Mouse (Mus musculus) CD4-positive, CD25-positive, alpha-beta regulatory T cell, adult 4 months (primary cell): Measurements from ENCODE around the gene Agbl4. TPM values are rescaled to one million over a fixed set of nuclear protein-coding genes. Genes with fewer than 3 reads are reported as not detected.

Source experiments
- ATAC-seq: one replicate; pipeline ENCODE4 v1.8.0; 2017
- polyA plus RNA-seq, 2 experiments: library from polyadenylated mRNA; unstranded; fragments of 100-300 nt; shearing (Covaris generic); gene quantifications; one replicate each; pipeline ENCODE4 v1.2.1; 2017

Agbl4 gene
- polyA plus RNA-seq, 2 experiments from 2014 or later, result not detected

DNA sequence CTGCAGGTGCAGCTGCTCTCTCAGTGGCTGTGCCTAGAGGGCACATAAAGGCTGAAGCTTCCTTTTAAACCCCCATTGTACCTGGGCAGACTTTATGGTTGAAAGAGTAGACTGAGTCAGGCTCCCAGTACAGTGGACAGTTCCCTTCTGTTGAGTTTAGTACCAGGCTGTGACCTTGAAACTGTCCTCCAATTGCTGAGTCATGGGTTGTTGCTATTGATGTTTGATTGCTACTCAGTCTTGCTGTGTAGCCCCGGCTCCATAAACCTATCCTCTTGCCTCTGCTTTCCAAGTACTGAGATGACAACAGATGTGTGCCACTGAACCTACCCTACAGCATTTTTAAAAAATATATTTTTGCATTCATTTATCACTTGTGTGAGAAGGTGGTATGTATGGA is 1190.8 kb downstream of the Agbl4 start:
- ATAC-seq, result no peak

GRCm38 (mm10) chr4:111589467-111590170 is 1192.2 kb downstream of the Agbl4 start:
- ATAC-seq, result no peak

DNA sequence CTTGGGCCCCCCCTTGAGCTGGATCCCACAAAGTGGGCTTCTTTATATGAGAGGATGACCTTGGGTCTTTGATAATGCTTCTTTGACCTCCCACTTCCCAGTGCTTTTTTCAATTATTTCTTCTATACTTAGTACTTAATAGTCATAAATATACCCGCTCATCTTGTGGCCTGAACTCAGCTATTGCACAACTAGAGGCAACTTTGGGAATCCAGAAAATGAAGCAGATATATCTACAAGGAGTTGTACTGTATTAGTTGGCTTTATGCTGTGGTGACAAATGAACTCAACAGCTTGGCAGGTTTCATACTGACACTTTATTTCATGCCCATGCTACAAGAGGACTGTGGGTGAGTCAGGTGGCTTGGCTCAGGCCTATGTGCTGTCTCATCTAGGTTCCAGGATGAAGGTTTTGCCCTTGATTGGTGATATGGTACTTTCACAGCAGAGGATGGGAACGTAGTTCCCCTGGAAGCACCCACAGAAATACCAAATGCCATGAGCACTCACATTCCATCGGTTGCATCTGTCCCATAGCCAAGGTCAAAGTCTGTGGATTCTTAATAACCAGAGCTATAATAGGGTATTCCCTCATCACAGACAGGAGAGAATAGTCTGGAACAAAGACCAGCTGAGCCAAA is 1197.3 kb downstream of the Agbl4 start:
- no peak for ATAC-seq

- no peak for ATAC-seq
Observed at GRCm38 (mm10) chr4:111597249-111597661, 1199.8 kb downstream of the Agbl4 start.

DNA sequence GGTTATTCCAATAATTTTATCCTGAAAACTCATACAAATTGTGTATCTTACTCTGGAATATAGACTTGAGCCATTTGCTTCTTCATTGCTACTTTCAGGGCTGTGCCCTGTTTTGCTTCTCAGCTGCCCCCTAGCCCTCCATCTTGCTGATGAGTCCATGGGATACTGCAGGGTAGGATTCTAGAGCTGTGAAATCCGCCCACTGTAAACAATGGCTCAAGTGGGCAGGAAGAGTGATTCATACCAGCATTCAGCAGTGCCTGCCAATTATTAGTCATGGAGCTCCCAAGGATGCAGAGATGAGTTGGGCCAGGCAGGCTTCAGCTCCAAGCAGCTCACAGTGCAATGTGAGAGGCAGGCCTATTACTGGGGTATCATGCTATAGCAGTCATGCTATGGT is 1200.5 kb downstream of the Agbl4 start:
- no peak for ATAC-seq

DNA sequence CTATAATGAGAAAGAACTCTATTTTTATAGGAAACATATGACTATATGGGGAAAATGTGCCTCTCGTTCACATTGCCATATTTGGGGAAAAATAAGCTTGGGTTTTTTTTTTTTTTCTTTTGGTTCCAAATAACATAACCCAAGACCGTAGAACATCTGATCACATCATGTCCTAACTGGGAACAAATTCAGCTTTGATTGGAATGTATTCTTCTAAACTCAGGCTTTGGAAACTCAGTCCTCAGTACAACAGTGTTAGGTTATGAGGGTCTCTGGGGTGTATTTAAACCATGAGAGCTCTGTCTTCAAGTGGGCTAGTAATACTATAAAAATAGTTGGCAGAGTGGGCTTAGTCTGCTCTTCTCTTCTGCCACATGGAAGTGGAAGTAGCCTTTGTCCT is 1205.7 kb downstream of the Agbl4 start:
- no peak for ATAC-seq

DNA sequence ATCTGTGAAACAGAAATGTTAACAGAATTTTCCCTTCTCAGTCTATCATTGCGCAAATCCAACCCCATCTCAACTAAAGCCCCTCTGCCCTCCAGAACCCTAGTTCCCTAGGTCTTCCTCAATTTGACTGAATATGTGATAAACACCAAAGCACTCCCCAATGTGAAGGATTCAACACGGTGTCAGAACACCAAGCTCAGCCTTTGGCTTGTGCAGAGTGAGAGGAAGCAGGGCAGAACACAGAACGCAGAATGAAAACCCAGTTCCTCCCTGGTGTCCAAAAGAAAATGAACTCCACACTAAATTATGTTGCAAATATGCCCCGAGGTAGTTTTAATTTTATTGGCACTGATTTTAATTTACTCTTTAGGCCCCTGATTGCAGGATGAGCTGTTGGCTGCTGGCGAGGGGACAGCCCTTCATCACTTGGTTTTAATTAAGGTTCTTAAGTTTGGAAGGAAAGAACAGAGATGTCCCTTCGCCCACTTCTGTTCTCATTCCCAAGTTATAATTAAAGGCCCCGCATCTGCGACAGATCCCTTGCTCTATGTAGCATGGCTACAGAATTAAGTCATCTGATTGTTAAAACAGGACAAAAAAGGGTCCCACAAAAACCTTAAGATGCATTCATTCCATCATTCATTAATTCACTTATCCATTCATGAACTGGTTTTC is 1210.5 kb downstream of the Agbl4 start:
- ATAC-seq, result no peak

DNA sequence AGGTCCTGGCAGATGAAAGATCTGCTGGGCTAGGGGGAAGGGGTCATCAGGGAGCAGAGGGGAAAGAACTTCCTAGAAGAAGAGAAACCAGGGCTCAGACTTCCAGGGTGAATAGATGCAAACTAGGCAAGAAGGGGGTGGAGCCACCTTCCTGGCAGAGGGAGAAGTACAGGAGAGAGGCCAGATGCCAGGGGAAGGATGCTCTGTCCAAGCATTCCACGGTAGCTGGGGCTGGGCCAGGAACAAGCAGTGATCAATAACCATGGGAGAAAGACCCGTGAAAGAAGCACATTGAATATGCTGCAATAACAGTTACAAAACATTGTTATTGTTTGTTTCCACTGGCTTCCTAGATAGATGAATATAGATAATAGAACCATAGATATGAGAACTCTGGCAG is 1224.4 kb downstream of the Agbl4 start:
- no peak for ATAC-seq

DNA sequence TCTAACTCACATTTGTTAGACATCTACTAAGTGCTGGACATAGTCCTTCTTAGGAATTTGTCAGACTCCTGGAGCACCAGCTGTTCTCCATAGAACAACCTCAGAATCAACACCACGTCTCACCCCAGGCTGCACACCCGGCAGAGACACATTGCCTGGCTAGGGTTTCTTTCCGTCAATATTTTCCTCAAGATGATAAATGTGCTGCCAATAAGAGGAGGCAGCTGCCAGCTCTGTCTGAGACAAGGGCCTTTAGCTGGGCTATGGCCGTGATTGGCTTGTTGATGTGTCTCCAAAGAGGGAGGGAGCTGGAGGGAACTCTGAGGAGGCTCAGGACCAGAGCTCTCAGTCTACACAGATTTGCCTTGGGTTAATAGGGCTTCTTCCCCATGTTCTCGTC is 1227.5 kb downstream of the Agbl4 start:
- no peak for ATAC-seq

DNA sequence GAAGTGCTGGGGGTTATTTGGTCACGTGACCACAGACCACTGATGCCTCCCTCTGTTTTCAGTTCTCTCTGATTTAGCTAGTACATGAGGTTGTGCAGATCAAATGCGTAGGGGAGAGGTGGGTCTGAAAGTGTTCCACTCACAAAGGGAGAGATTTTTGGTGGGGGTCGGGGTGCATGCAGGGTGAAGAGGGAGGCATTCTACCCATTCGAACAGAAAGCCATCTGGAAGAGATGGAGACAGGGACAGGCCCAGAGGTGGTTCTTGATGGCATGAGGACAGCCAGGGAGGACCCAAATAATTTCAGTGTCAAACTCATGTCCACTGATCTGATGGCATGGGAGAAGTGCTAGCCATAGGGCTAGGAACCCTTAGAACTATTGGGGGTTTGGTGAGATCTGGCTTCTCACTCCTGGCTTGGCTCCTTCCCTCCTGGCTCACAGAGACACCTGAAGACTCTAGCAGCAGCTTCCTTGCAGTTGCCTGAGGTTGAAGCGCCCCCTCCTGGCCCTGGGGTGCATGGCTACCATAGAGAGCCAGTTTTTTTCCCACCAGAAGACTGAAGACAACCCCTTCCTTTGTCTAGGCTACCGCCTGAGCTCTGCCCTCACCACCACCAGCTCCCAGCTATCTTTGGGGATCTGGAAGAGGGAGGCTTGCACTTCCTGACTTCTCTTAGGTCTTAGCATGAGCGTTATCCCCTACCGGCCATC is 1228.8 kb downstream of the Agbl4 start:
- ATAC-seq, result no peak

DNA sequence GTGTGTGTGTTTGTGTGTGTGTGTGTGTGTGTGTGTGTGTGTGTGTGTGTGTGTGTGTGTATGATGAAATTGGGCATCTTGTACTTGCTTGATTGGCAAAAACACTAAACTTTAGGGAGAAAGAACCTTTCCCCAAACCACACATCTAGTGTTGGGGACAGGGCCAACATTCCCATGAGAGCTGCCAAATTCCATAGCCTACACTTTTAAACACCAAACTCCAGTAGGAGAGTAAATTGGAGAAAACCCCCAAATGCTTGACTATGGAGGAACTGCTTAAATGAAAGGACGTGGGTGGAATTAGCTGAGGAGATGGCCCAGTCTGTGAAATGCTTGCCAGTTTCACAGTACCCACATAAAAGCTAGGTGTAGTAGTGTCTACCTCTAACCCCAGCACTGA is 1235.2 kb downstream of the Agbl4 start:
- no peak for ATAC-seq

GRCm38 (mm10) chr4:111635538-111636124 is 1238.2 kb downstream of the Agbl4 start:
- ATAC-seq, result no peak

DNA sequence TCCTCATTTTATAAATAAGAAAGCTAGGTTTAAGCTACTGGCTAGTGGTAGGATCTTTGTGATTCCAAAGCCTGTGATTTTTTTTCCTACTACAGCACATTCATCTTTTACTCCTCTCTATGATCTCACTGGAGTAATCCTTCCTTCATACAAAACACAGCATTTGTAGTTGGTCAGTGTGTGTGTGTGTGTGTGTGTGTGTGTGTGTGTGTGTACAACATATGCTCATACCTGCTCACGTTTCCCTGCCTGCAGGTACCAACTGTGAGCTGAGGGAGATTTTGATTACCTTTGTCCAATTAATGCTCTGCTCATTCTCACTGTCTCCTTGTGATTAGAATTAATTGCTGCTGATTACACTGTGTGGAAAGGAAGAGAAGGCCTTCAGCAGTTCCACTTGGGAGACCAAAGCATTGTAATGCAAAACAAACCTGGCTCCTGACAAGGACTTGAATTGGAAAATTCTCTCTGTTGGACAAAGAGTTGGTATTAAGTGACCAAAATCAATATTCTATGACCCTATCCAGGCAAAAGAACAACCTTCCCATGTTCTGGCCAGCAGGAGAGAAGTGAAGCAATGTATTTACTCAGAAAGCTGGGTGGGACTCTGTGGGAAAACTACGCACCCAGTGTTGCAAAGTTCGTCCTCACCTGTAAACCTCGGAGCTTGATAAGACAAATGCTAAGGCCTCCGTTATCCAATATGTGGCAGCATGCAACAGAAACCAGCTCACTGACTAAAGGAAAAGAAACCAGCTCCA is 1241.7 kb downstream of the Agbl4 start:
- no peak for ATAC-seq

GRCm38 (mm10) chr4:111645117-111645830 is 1247.8 kb downstream of the Agbl4 start:
- ATAC-seq, result no peak

- no peak for ATAC-seq
Observed at GRCm38 (mm10) chr4:111645831-111646166, 1248.3 kb downstream of the Agbl4 start.

DNA sequence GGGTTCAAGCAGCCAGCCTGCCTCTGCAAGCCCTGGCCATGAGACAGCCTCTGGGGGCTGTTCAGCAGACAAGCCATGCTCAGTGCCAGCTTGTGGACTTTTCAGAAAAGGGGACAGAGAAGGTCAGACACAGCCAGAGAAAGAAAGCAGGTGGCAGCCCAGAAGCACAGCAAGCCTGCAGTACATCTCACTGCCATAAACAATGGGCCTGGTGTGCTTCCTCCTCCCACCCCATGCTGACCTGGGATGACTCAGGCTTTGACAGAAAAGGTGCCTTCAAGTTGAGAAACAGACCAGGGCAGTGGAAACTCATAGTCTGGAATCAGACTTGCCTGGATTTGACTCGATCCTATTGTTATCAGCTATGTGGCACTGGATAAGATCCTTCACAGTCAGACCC is 1256.0 kb downstream of the Agbl4 start:
- ATAC-seq, result no peak

DNA sequence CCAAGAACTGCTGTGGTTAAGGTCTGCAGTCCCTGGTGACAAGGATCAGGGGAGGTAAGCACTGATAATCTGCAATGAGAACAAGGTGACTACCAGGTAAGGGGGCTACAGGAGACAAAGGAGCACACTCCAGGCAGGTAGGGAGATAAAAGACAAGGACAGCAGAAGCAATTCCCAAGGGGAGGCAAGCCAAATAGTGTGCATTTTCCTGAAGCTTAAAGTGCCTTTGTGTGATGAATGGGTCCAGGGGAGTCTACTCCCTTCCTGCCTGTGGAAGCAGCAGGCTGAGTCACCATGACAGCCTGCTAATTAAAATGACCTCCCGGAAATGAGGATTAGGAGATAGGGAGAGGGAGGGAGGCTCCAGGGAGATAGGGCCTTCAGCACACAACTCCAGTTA is 1266.3 kb downstream of the Agbl4 start:
- no peak for ATAC-seq

DNA sequence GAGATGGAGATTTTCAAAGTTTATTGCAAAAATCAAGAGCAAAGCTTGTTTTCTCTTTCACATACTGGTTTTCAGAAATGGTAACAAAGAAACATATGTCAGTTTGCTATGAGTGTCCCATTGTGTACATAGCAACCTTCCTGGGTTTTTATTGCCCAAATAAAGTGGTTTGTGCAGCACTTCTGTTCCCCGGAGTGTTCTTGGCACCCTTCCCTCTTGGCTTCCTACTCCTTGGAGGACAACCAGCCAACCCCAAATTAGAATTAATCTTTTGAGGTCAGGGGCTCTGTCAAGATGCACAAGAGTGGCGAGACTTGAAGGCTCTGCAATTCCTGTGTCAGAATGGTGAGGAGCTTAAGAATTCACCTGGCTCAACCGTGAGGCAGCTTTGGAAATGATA is 1266.7 kb downstream of the Agbl4 start:
- no peak for ATAC-seq

GRCm38 (mm10) chr4:111666713-111667112 is 1269.3 kb downstream of the Agbl4 start:
- ATAC-seq, result no peak

- no peak for ATAC-seq
Observed at GRCm38 (mm10) chr4:111669369-111669768, 1271.9 kb downstream of the Agbl4 start.

DNA sequence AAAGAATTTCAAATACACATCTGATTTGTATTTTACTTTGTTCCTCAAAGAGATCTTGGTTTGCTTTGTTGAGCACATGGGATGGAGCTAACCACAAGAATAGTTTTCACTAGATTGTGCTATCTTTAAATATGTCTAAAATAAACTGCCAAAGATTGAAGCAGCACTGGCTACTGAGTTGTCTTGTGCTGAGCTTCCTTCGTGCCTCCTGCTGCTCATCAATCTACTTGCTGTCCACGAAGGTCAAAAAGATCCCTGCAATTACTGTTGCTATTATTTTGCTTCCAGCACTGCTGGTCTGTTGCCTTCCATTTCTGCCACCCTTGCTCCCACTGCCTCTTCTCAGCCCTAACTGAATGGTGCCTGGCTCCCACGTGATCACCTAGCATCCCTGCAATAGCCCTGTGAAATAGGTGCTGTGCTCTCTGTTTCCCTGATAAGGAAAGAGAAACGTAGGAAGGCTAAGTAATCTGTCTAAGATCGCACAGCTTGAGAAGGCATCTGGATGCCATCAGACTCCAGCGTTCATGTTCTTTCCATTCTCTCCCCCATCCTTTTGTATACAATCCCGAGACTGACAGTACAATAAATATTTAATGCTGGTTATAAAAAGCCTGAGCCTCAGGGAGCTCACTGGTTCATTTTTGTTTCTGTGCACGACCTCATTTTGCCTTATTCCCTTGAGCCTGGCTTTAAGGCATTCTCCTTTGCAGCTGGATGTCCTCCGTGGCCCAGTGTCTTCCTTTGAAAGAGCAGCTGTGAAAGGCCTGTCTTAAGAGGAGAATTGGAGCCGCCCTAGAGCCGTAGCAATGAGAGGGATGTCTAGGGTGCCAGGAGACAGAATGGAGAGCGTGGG is 1273.3 kb downstream of the Agbl4 start:
- no peak for ATAC-seq
